13 mouse cellular contexts compared by ENCODE assay signal in genomic region chr2:137153172-137153667, GRCm38 (mm10). TPM values are rescaled to one million over a fixed set of nuclear protein-coding genes. Genes with fewer than 3 reads are reported as not detected.
DNase-seq lines count a peak whose midpoint lies in the region; ATAC-seq and TF ChIP-seq lines count a peak whose summit lies in the region.
"Had no signal": no experiment of that assay in that cellular context is flagged by ENCODE, and none has a peak within 500 bp of the region (broad histone marks: within the 10 kb centered on the region; RNA-seq: fewer than 3 reads in every experiment).

No protein-coding gene starts in this region.

- no peak overlapping the region for H3K4me3 ChIP-seq in kidney, adult 2 months (ENCODE audit: insufficient read depth, low read depth, low read length)
- H3K4me3 ChIP-seq in forebrain, postnatal 0 days (ENCODE audit: low read depth, low read length), result no peak overlapping the region
- no peak overlapping the region for H3K4me3 ChIP-seq in midbrain, embryonic 14.5 days (replicated peaks; ENCODE audit: low read depth, low read length)
- H3K4me3 ChIP-seq: heart, embryonic 10.5 days had no signal

- H3K4me1 ChIP-seq in kidney, adult 2 months (ENCODE audit: control insufficient read depth, insufficient read depth, low read length), result peaks cover 7% of the 10 kb centered on the region; the same call in 1 of the 2 replicates
- no peaks in the 10 kb centered on the region for H3K4me1 ChIP-seq in forebrain, postnatal 0 days (ENCODE audit: insufficient read depth)
- no peaks in the 10 kb centered on the region for H3K4me1 ChIP-seq in midbrain, embryonic 14.5 days (ENCODE audit: control insufficient read depth, insufficient read depth, low read length)
- H3K4me1 ChIP-seq: heart, embryonic 10.5 days had no signal

- H3K36me3 ChIP-seq in kidney, adult 2 months (ENCODE audit: control insufficient read depth, insufficient read depth, low read length), result no peaks in the 10 kb centered on the region
- no peaks in the 10 kb centered on the region for H3K36me3 ChIP-seq in forebrain, postnatal 0 days (ENCODE audit: insufficient read depth)
- H3K36me3 ChIP-seq in midbrain, embryonic 14.5 days (ENCODE audit: control insufficient read depth, insufficient read depth, low read length), result no peaks in the 10 kb centered on the region
- H3K36me3 ChIP-seq: heart, embryonic 10.5 days had no signal

- no peak for TF ChIP-seq CTCF in kidney, adult 2 months (conservative IDR thresholded peaks at IDR 0.05; ENCODE audit: insufficient read depth, insufficient read length, low read depth, low read length)
- TF ChIP-seq CTCF in forebrain, postnatal 0 days (IDR thresholded peaks at IDR 0.05; ENCODE audit: low read depth), result no peak

- WGBS in kidney, adult 2 months, result 63% methylated on average over 10 of the region's 10 CpGs
- 10% methylated on average over 10 of the region's 10 CpGs for WGBS in forebrain, postnatal 0 days
- WGBS in midbrain, embryonic 14.5 days, result 3% methylated on average over 10 of the region's 10 CpGs

- H3K27ac ChIP-seq in kidney, adult 2 months (ENCODE audit: insufficient read depth, low read depth, low read length), result no peak overlapping the region; the same call in 1 of the 2 replicates
- no peak overlapping the region for H3K27ac ChIP-seq in forebrain, postnatal 0 days (ENCODE audit: low read depth, low read length)
- H3K27ac ChIP-seq in midbrain, embryonic 14.5 days (replicated peaks; ENCODE audit: low read depth, low read length), result peak overlapping the region; percentile 49; the same call in 1 of the 2 replicates
- H3K27ac ChIP-seq: heart, embryonic 10.5 days had no signal

- H3K27me3 ChIP-seq in kidney, adult 2 months (replicated peaks; ENCODE audit: control insufficient read depth, insufficient read depth, low read length), result no peaks in the 10 kb centered on the region
- H3K27me3 ChIP-seq in forebrain, postnatal 0 days (ENCODE audit: insufficient read depth, low read length), result no peaks in the 10 kb centered on the region
- H3K27me3 ChIP-seq in midbrain, embryonic 14.5 days (ENCODE audit: control insufficient read depth, insufficient read depth, low read length), result no peaks in the 10 kb centered on the region

- no peak overlapping the region for H3K4me2 ChIP-seq in forebrain, postnatal 0 days (ENCODE audit: low read depth)
- no peak overlapping the region for H3K4me2 ChIP-seq in midbrain, embryonic 14.5 days (ENCODE audit: low read length)

- H3K9ac ChIP-seq in forebrain, postnatal 0 days, result no peak overlapping the region
- H3K9ac ChIP-seq in midbrain, embryonic 14.5 days (replicated peaks; ENCODE audit: low read length), result no peak overlapping the region
- H3K9ac ChIP-seq: liver, postnatal 0 days had no signal

- DNase-seq in kidney, adult 11 months, result peak; percentile 5
- no peak for DNase-seq in kidney, adult 2 months
- peak; percentile 3 for DNase-seq in R1 (ENCODE audit: low read depth, low spot score)
- DNase-seq in forebrain, postnatal 0 days, result peak; percentile 27
- peak; percentile 80 for DNase-seq in midbrain, embryonic 14.5 days
- no peak for DNase-seq in gastrocnemius, postnatal 10 days
- DNase-seq in heart, adult 11 months, result no peak
- DNase-seq: adrenal gland, postnatal 36 days; B cell, adult 2 months; cerebellum, postnatal 25 days had no signal

- H3K9me3 ChIP-seq in forebrain, postnatal 0 days (ENCODE audit: low read length), result no peaks in the 10 kb centered on the region
- H3K9me3 ChIP-seq in midbrain, embryonic 14.5 days (ENCODE audit: control insufficient read depth, low read length), result no peaks in the 10 kb centered on the region
- H3K9me3 ChIP-seq: heart, embryonic 10.5 days had no signal

- peak; percentile 56; the same call in 1 of the 2 replicates for ATAC-seq in forebrain, postnatal 0 days
- peak; percentile 92 for ATAC-seq in midbrain, embryonic 14.5 days (ENCODE audit: low FRiP score, low TSS enrichment)
- no peak for ATAC-seq in megakaryocyte-erythroid progenitor cell, adult 5-6 weeks (replicated peaks; ENCODE audit: low FRiP score, low TSS enrichment, poor library complexity, severe bottlenecking)

- TF ChIP-seq POLR2A in kidney, adult 2 months (IDR thresholded peaks at IDR 0.05; ENCODE audit: low read depth, low read length), result no peak

RNA-seq across cellular contexts. Expression of gene Jag1, which starts 36.8 kb away (rescaled TPM):
- polyA plus RNA-seq in kidney, adult 2 months (2012; rRNA removed), result 6.1 and 6.6 TPM in 2 replicates
- total RNA-seq in forebrain, postnatal 0 days (2014; rRNA removed), result 4.9 and 10.3 TPM in 2 replicates
- polyA plus RNA-seq in forebrain, postnatal 0 days (2015; fragmentation: Nextera tagmentation; extraction: Ambion mirVana), result 2.7 and 4.1 TPM in 2 replicates
- polyA plus RNA-seq in midbrain, embryonic 14.5 days (2014; fragmentation: Nextera tagmentation; extraction: Ambion mirVana), result 9.5 and 18.4 TPM in 2 replicates
- total RNA-seq in gastrocnemius, postnatal 10 days (2021), result 10 to 100 TPM; 10.6 to 16.7 TPM
- total RNA-seq in megakaryocyte-erythroid progenitor cell, adult 5-6 weeks (2014; fragmentation: Nextera tagmentation), result 0.30 TPM in 1 of 2 replicates, not detected in the other
- total RNA-seq in megakaryocyte-erythroid progenitor cell, adult 5-6 weeks (2017), result not detected in 2 replicates

Comparison
In these comparisons a context has a peak if more than half of its experiments do, and no peak if none do; other contexts are left out.
1. DNase-seq: peak in kidney, adult 11 months (single experiment), R1 (single experiment), forebrain, postnatal 0 days (single experiment) and midbrain, embryonic 14.5 days (single experiment); none in kidney, adult 2 months (single experiment), gastrocnemius, postnatal 10 days (single experiment) and heart, adult 11 months (single experiment).